Mouse (Mus musculus) ES-E14 (cell line): ENCODE data around the gene Rhob. TPM values are rescaled to one million over a fixed set of nuclear protein-coding genes. Genes with fewer than 3 reads are reported as not detected.

Source experiments
- DNase-seq: peaks from one replicate; pipeline ENCODE4 v3.0.0-alpha.2; 2013; ENCODE audit warnings: low read depth, low spot score
- H3K27ac ChIP-seq: 2 replicates; pipeline ENCODE4 v1.5.1; 2012; ENCODE audit warnings: low read depth, mild to moderate bottlenecking, low read length, moderate library complexity, mixed read lengths; ENCODE audit not compliant: poor library complexity, insufficient read depth, severe bottlenecking
- H3K36me3 ChIP-seq: 2 replicates; pipeline ENCODE4 v1.6.1; 2012; ENCODE audit warnings: mild to moderate bottlenecking, low read length, moderate library complexity, mixed read lengths; ENCODE audit not compliant: control insufficient read depth, poor library complexity, insufficient read depth, severe bottlenecking
- H3K4me1 ChIP-seq, 2 experiments: fragments of 150-350 bp in 1 of 2; sonication (generic) in 1 of 2; 2 replicates each; pipeline ENCODE4 v1.6.1; 2012; ENCODE audit warnings: low read length in 2 of 2, mild to moderate bottlenecking in 1 of 2, mixed read lengths in 1 of 2; ENCODE audit not compliant: control insufficient read depth in 2 of 2, insufficient read depth in 2 of 2, poor library complexity in 1 of 2
- H3K4me3 ChIP-seq, 2 experiments: fragments of 150-350 bp in 1 of 2; sonication (generic) in 1 of 2; 2 replicates each; pipeline ENCODE4 v1.5.1; 2012; ENCODE audit warnings: low read length in 2 of 2, low read depth in 1 of 2, mild to moderate bottlenecking in 1 of 2, mixed read lengths in 1 of 2; ENCODE audit not compliant: insufficient read depth in 1 of 2, poor library complexity in 1 of 2, severe bottlenecking in 1 of 2
- H3K9ac ChIP-seq: 2 replicates; pipeline ENCODE4 v1.6.1; 2012; ENCODE audit warnings: low read depth, mild to moderate bottlenecking, low read length, mixed read lengths; ENCODE audit not compliant: poor library complexity, insufficient read depth, severe bottlenecking
- H3K9me3 ChIP-seq: fragments of 150-350 bp; sonication (generic); 2 replicates; pipeline ENCODE4 v1.6.1; 2012; ENCODE audit warnings: low read depth, mild to moderate bottlenecking, low read length; ENCODE audit not compliant: control insufficient read depth, insufficient read depth
- CHD2 ChIP-seq: IDR thresholded peaks from 2 replicates; pipeline ENCODE4 v1.6.1; 2014; ENCODE audit warnings: mild to moderate bottlenecking, low read depth, low read length, inconsistent platforms
- HCFC1 ChIP-seq: IDR thresholded peaks from 2 replicates; pipeline ENCODE4 v1.6.1; 2012; ENCODE audit warnings: low read length, inconsistent platforms, borderline replicate concordance; ENCODE audit not compliant: insufficient read depth
- MAFK ChIP-seq: IDR thresholded peaks from 2 replicates; pipeline ENCODE4 v1.6.1; 2014; ENCODE audit warnings: mild to moderate bottlenecking, low read depth, low read length, inconsistent platforms; ENCODE audit not compliant: insufficient read depth
- ZC3H11A ChIP-seq: IDR thresholded peaks from 2 replicates; pipeline ENCODE4 v1.6.1; 2012; ENCODE audit warnings: low read depth, mild to moderate bottlenecking, inconsistent platforms, low read length, borderline replicate concordance
- ZNF384 ChIP-seq: IDR thresholded peaks from 2 replicates; pipeline ENCODE4 v1.6.1; 2012; ENCODE audit warnings: low read depth, low read length, inconsistent platforms
- in situ Hi-C, 2 experiments: fragments of 600-800 bp; cut with MboI; formaldehyde crosslinking; loops; one replicate each; pipeline ENCODE4 v1.15.1; 2025; ENCODE audit warnings: low sequenced_read_pairs in 2 of 2, inconsistent platforms in 1 of 2; ENCODE audit not compliant: unreplicated experiment in 2 of 2
- total RNA-seq: library from RNA; depleted of rRNA; stranded (reverse); fragments of 300-350 nt; gene quantifications from 2 replicates; pipeline ENCODE4 v1.2.3, GENCODE M21; 2012

The Rhob gene
- total RNA-seq, 1 experiment: 43.6 TPM

DNA sequence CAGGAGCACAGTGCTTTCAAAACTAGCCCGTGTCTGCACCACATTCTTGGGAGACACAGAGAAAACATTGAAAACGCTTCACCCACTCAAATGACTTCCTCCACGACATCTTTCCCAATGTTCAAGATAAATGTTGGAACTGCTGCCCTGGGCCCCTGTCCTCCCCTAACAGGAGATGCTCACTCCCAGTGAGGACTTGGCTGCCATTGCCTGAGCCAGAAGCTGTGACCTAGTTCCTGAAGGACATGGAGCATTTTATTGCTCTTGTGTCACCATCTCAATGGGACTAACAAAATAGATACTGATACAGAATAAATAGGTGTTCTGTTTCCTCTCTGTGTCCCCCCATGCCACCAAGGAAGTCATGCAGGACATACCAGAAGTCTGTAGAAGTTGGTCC is 5.1 kb downstream of the Rhob start:
- no peak for TF ChIP-seq ZC3H11A
- TF ChIP-seq MAFK: no peak
- TF ChIP-seq HCFC1: no peak
- TF ChIP-seq CHD2: no peak
- no peak for TF ChIP-seq ZNF384
- H3K9ac ChIP-seq: no peak overlapping the region
- no peak overlapping the region for H3K27ac ChIP-seq
- H3K4me3 ChIP-seq: no peak overlapping the region
- DNase-seq: no peak
- H3K4me1 ChIP-seq: peaks cover 0 to 6% of the 10 kb centered on the region in 2 experiments; a peak in 2 of 4 replicates
- H3K9me3 ChIP-seq: no peaks in the 10 kb centered on the region
- no peaks in the 10 kb centered on the region for H3K36me3 ChIP-seq
- in situ Hi-C loops: no loop called here

DNA sequence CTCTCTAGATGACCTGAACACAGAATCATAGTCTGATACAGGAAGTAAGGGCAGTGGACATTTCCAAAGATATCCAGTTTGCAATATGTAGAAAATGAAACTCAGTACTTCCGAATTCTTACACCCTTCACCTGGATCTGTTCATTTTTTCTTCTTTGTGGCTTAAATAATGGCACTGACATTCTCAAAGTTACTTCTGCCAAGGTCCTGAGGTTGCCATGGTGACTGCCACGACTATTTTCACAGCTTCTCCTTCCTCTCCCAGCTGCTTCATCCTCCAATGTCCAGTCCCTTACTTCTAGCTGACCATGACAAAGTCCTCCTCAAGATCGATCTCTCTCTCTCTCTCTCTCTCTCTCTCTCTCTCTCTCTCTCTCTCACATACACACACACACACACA is 6.4 kb downstream of the Rhob start:
- H3K9me3 ChIP-seq: no peaks in the 10 kb centered on the region
- no peak overlapping the region for H3K9ac ChIP-seq
- peaks cover 0 to 4% of the 10 kb centered on the region in 2 experiments; a peak in 2 of 4 replicates for H3K4me1 ChIP-seq
- TF ChIP-seq CHD2 (no peak), ZNF384 (no peak), MAFK (no peak), ZC3H11A (no peak), HCFC1 (no peak)
- in situ Hi-C loops: no loop called here
- H3K4me3 ChIP-seq: no peak overlapping the region
- no peaks in the 10 kb centered on the region for H3K36me3 ChIP-seq
- DNase-seq: no peak
- H3K27ac ChIP-seq: no peak overlapping the region

DNA sequence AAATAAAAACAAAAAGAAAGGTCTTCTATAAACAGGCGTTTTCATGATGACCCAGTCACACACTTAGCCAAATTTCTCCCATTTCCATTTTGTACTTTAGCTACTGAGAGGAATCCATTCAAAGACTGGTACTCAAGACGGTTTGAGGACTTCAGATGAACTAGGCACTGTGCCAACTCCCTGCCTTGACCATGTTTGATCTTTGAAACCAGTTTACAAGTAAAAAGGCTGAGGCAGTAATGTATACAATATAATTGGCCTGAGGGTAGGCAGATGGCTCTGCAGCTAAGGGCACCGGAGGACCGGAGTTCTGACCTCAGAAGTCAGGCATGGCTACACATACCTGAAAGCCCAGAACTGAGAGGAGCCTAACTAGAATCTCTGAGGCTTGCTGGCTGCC is 10.7 kb downstream of the Rhob start:
- H3K4me1 ChIP-seq: no peaks in the 10 kb centered on the region
- in situ Hi-C loops: no loop called here
- H3K9ac ChIP-seq: no peak overlapping the region
- no peaks in the 10 kb centered on the region for H3K36me3 ChIP-seq
- no peaks in the 10 kb centered on the region for H3K9me3 ChIP-seq
- H3K27ac ChIP-seq: no peak overlapping the region
- H3K4me3 ChIP-seq: no peak overlapping the region
- DNase-seq: no peak
- TF ChIP-seq HCFC1 (no peak), ZC3H11A (no peak), MAFK (no peak), ZNF384 (no peak)

DNA sequence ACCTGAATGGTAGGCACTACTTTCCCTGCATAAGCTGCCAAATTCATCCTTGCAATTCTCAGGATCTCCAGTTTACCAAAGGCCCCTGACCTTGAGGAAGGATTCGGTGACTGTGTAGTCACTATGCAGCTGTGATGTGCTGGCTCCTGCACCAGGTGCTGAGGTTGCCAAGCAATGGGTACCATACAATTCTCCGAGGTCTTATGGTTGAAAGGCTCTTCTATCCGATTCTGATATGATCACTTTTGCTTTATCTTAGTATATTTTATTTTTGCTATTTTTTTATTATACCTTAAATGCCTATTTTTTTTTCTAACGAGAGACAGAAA is 11.2 kb downstream of the Rhob start:
- no peak for DNase-seq
- Histone ChIP-seq H3K9ac (no peak overlapping the region), H3K9me3 (no peaks in the 10 kb centered on the region), H3K36me3 (no peaks in the 10 kb centered on the region), H3K4me1 (no peaks in the 10 kb centered on the region), H3K27ac (no peak overlapping the region), H3K4me3 (no peak overlapping the region)
- in situ Hi-C loops: no loop called here
- no peak for TF ChIP-seq MAFK
- TF ChIP-seq HCFC1: no peak
- TF ChIP-seq ZC3H11A: no peak
- TF ChIP-seq CHD2: no peak
- TF ChIP-seq ZNF384: no peak

DNA sequence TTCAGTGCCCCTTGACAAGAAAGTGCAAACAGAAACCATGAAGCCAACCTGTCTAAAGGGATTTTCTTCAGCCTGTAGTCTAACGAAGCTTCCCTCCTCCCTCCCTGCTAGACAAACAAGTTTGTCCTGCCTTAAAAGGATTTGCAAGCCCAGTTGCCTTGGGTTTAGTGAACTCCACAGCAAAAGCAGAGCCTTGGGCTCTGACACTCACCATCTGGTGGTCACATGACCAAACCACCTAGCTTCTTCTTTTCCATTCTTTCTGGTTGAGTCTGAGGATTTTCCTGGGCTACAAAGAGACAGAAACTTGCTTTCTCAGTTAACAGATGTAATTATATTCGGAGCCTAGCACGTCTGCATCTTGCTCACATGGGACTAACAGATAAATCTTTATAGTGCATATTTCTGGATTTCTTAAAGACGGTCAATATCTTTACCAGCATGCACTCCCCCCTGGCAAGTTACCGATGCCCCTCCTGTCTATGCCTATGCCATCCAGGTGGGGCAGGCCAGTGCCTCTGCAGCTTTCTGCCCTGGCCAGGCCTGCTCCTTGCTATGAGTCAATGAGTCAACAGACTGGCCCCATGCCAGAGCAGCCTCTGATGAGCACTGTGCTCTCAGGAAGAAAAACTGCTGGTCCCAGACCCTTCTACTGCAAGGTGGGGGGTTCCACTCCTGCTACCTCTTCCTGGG is 11.7 kb downstream of the Rhob start:
- TF ChIP-seq ZNF384 (no peak), HCFC1 (no peak), ZC3H11A (no peak), CHD2 (no peak)
- Histone ChIP-seq H3K4me3 (no peak overlapping the region), H3K9me3 (no peaks in the 10 kb centered on the region), H3K4me1 (no peaks in the 10 kb centered on the region), H3K9ac (no peak overlapping the region), H3K27ac (no peak overlapping the region), H3K36me3 (no peaks in the 10 kb centered on the region)
- in situ Hi-C loops: no loop called here
- no peak for DNase-seq
